Mouse (Mus musculus) hindbrain, embryonic 14.5 days (tissue): Measurements from ENCODE around the gene Trim47. TPM values are rescaled to one million over a fixed set of nuclear protein-coding genes. Genes with fewer than 3 reads are reported as not detected.

Source experiments
- ATAC-seq: fragments of 200-750 bp; cut with Nextera tagmentation; 2 replicates; pipeline ENCODE4 v1.8.0; 2017; ENCODE audit warnings: moderate number of reproducible peaks, mild to moderate bottlenecking, moderate TSS enrichment, moderate library complexity; ENCODE audit not compliant: low FRiP score
- DNase-seq: peaks from one replicate; pipeline ENCODE4 v3.0.0-alpha.2; 2015; ENCODE audit warnings: low spot score
- H3K27ac ChIP-seq: fragments of 300-500 bp; sonication (generic); 2 replicates; pipeline ENCODE4 v1.5.1; 2014; ENCODE audit warnings: mild to moderate bottlenecking, moderate library complexity
- H3K27me3 ChIP-seq: fragments of 300-500 bp; sonication (generic); 2 replicates; pipeline ENCODE4 v1.6.1; 2014; ENCODE audit warnings: mild to moderate bottlenecking, low read length, mixed read lengths; ENCODE audit not compliant: control insufficient read depth, insufficient read depth
- H3K36me3 ChIP-seq: fragments of 300-500 bp; sonication (generic); replicated peaks from 2 replicates; pipeline ENCODE4 v1.6.1; 2014; ENCODE audit not compliant: control insufficient read depth, insufficient read depth
- H3K4me1 ChIP-seq: fragments of 300-500 bp; sonication (generic); replicated peaks from 2 replicates; pipeline ENCODE4 v1.6.1; 2014; ENCODE audit warnings: antibody characterized with exemption, low read length, mixed read lengths; ENCODE audit not compliant: control insufficient read depth, insufficient read depth
- H3K4me2 ChIP-seq: fragments of 300-500 bp; sonication (generic); replicated peaks from 2 replicates; pipeline ENCODE4 v1.6.1; 2014; ENCODE audit warnings: mild to moderate bottlenecking, moderate library complexity
- H3K4me3 ChIP-seq: fragments of 300-500 bp; sonication (generic); replicated peaks from 2 replicates; pipeline ENCODE4 v1.5.1; 2014; ENCODE audit warnings: mild to moderate bottlenecking, low read length
- H3K9ac ChIP-seq: fragments of 300-500 bp; sonication (generic); 2 replicates; pipeline ENCODE4 v1.6.1; 2014
- H3K9me3 ChIP-seq: fragments of 300-500 bp; sonication (generic); 2 replicates; pipeline ENCODE4 v1.6.1; 2016; ENCODE audit warnings: low read length; ENCODE audit not compliant: control insufficient read depth
- WGBS: fragments of 180-500 bp; shearing (Covaris S2); extraction: QIAGEN DNeasy Blood & Tissue Kit; methylation state at CpG from one replicate; pipeline ENCODE4 v1.1.7; 2014; 5-methylcytosine and 5-hydroxymethylcytosine counted together
- polyA plus RNA-seq: library from polyadenylated mRNA; unstranded; fragments of >200 nt; fragmentation: Nextera tagmentation; extraction: Ambion mirVana; gene quantifications from 2 replicates; pipeline ENCODE4 v1.2.1, GENCODE M21; 2014

Trim47 gene
- polyA plus RNA-seq, 1 experiment from 2014 or later: 9.4 TPM

- Histone ChIP-seq H3K27ac (no peak overlapping the region), H3K9me3 (no peaks in the 10 kb centered on the region), H3K4me1 (peaks cover 11% of the 10 kb centered on the region; the same call in 1 of the 2 replicates), H3K4me2 (no peak overlapping the region), H3K9ac (no peak overlapping the region), H3K4me3 (no peak overlapping the region), H3K27me3 (no peaks in the 10 kb centered on the region), H3K36me3 (peaks cover 61% of the 10 kb centered on the region)
- WGBS: 75% methylated on average over 10 of the region's 10 CpGs
- ATAC-seq (no peak), DNase-seq (no peak)
Observed at GRCm38 (mm10) chr11:116142211-116142991, 15.4 kb upstream of the Trim47 start.

GRCm38 (mm10) chr11:116138468-116139138, 11.6 kb upstream of the Trim47 start, which contains the start of gene Mrpl38:
Gene Mrpl38 (minus strand): TSS chr11:116138868.
- peak within 1 kb of the TSS; percentile 64 for H3K4me3 ChIP-seq
- peaks cover 41% of the 10 kb centered on the region for H3K36me3 ChIP-seq
- no peaks in the 10 kb centered on the region for H3K9me3 ChIP-seq
- peak; percentile 95 for ATAC-seq
- DNase-seq: peak; percentile 88
- H3K4me2 ChIP-seq: peak within 1 kb of the TSS; percentile 69
- peak within 1 kb of the TSS; percentile 71 for H3K9ac ChIP-seq
- H3K4me1 ChIP-seq: peaks cover 6% of the 10 kb centered on the region; the same call in 1 of the 2 replicates
- peak within 1 kb of the TSS; percentile 73 for H3K27ac ChIP-seq
- WGBS: under 1% methylated on average over 57 of the region's 60 CpGs
- no peaks in the 10 kb centered on the region for H3K27me3 ChIP-seq

GRCm38 (mm10) chr11:116138096-116138467, 11.1 kb upstream of the Trim47 start:
- peak overlapping the region; percentile 69 for H3K4me2 ChIP-seq
- H3K27ac ChIP-seq: peak overlapping the region; percentile 73
- 2% methylated on average over 20 of the region's 20 CpGs for WGBS
- DNase-seq (no peak), ATAC-seq (no peak)
- peak overlapping the region; percentile 64 for H3K4me3 ChIP-seq
- no peaks in the 10 kb centered on the region for H3K27me3 ChIP-seq
- peaks cover 6% of the 10 kb centered on the region; the same call in 1 of the 2 replicates for H3K4me1 ChIP-seq
- H3K9ac ChIP-seq: peak overlapping the region; percentile 71
- H3K9me3 ChIP-seq: no peaks in the 10 kb centered on the region
- H3K36me3 ChIP-seq: peaks cover 38% of the 10 kb centered on the region

GRCm38 (mm10) chr11:116134171-116134570, 7.2 kb upstream of the Trim47 start:
- H3K9ac ChIP-seq: no peak overlapping the region
- peaks cover 9% of the 10 kb centered on the region for H3K4me1 ChIP-seq
- no peak overlapping the region for H3K27ac ChIP-seq
- H3K9me3 ChIP-seq: no peaks in the 10 kb centered on the region
- DNase-seq (no peak), ATAC-seq (no peak)
- H3K36me3 ChIP-seq: peaks cover 36% of the 10 kb centered on the region
- no peaks in the 10 kb centered on the region for H3K27me3 ChIP-seq
- no peak overlapping the region for H3K4me3 ChIP-seq
- 89% methylated on average over 10 of the region's 10 CpGs for WGBS
- no peak overlapping the region for H3K4me2 ChIP-seq

GRCm38 (mm10) chr11:116133497-116133896, 6.5 kb upstream of the Trim47 start:
- no peak overlapping the region for H3K4me3 ChIP-seq
- H3K9ac ChIP-seq: no peak overlapping the region
- H3K9me3 ChIP-seq: no peaks in the 10 kb centered on the region
- peaks cover 36% of the 10 kb centered on the region for H3K36me3 ChIP-seq
- H3K4me1 ChIP-seq: peaks cover 9% of the 10 kb centered on the region
- no peak overlapping the region for H3K27ac ChIP-seq
- ATAC-seq (no peak), DNase-seq (no peak)
- H3K4me2 ChIP-seq: no peak overlapping the region
- H3K27me3 ChIP-seq: no peaks in the 10 kb centered on the region
- WGBS: 72% methylated on average over 5 of the region's 5 CpGs

GRCm38 (mm10) chr11:116132366-116133333, 5.6 kb upstream of the Trim47 start:
- no peaks in the 10 kb centered on the region for H3K9me3 ChIP-seq
- DNase-seq (no peak), ATAC-seq (no peak)
- peaks cover 9% of the 10 kb centered on the region for H3K4me1 ChIP-seq
- no peak overlapping the region for H3K4me2 ChIP-seq
- no peaks in the 10 kb centered on the region for H3K27me3 ChIP-seq
- H3K9ac ChIP-seq: no peak overlapping the region
- no peak overlapping the region for H3K27ac ChIP-seq
- 84% methylated on average over 16 of the region's 16 CpGs for WGBS
- no peak overlapping the region for H3K4me3 ChIP-seq
- peaks cover 36% of the 10 kb centered on the region for H3K36me3 ChIP-seq

- peak overlapping the region; percentile 95 for H3K27ac ChIP-seq
- H3K4me1 ChIP-seq: peaks cover 12% of the 10 kb centered on the region
- WGBS: 86% methylated on average over 15 of the region's 15 CpGs
- H3K27me3 ChIP-seq: no peaks in the 10 kb centered on the region
- H3K4me3 ChIP-seq: peak overlapping the region; percentile 61
- H3K9ac ChIP-seq: peak overlapping the region; percentile 83
- H3K4me2 ChIP-seq: peak overlapping the region; percentile 84
- H3K36me3 ChIP-seq: peaks cover 36% of the 10 kb centered on the region
- H3K9me3 ChIP-seq: no peaks in the 10 kb centered on the region
- ATAC-seq (no peak), DNase-seq (no peak)
Observed at GRCm38 (mm10) chr11:116131349-116132170, 4.5 kb upstream of the Trim47 start.

- peak; percentile 87 for ATAC-seq
- peak within 1 kb of the TSS; percentile 84 for H3K4me2 ChIP-seq
- H3K27me3 ChIP-seq: no peaks in the 10 kb centered on the region
- peak; percentile 88 for DNase-seq
- peak within 1 kb of the TSS; percentile 95 for H3K27ac ChIP-seq
- H3K9ac ChIP-seq: peak within 1 kb of the TSS; percentile 83
- peaks cover 12% of the 10 kb centered on the region for H3K4me1 ChIP-seq
- peaks cover 36% of the 10 kb centered on the region for H3K36me3 ChIP-seq
- 1% methylated on average over 69 of the region's 69 CpGs for WGBS
- peak within 1 kb of the TSS; percentile 61 for H3K4me3 ChIP-seq
- H3K9me3 ChIP-seq: no peaks in the 10 kb centered on the region
Observed at GRCm38 (mm10) chr11:116130488-116131205, 3.6 kb upstream of the Trim47 start, which contains the start of gene Trim65. Gene Trim65 (minus strand): TSS chr11:116131128.
